Mouse (Mus musculus) heart, embryonic 11.5 days (tissue): ENCODE data around the gene Nup210. TPM values are rescaled to one million over a fixed set of nuclear protein-coding genes. Genes with fewer than 3 reads are reported as not detected.
A peak's percentile ranks its signal among the peaks of the same experiment; 100 is the strongest.

Experiments
- ATAC-seq: fragments of 200-750 bp; cut with Nextera tagmentation; replicated peaks from 2 replicates; pipeline ENCODE4 v1.8.0; 2017; ENCODE audit warnings: moderate library complexity; ENCODE audit not compliant: insufficient number of reproducible peaks, low FRiP score, low TSS enrichment
- H3K27ac ChIP-seq: fragments of 300-500 bp; sonication (generic); 2 replicates; pipeline ENCODE4 v1.5.1; 2014; ENCODE audit warnings: mild to moderate bottlenecking, low read depth, low read length
- H3K27me3 ChIP-seq: fragments of 300-500 bp; sonication (generic); 2 replicates; pipeline ENCODE4 v1.6.1; 2014; ENCODE audit warnings: mild to moderate bottlenecking, low read length, mixed read lengths; ENCODE audit not compliant: control insufficient read depth, insufficient read depth
- H3K36me3 ChIP-seq: fragments of 300-500 bp; sonication (generic); 2 replicates; pipeline ENCODE4 v1.6.1; 2014; ENCODE audit warnings: mild to moderate bottlenecking, low read length, moderate library complexity, mixed read lengths; ENCODE audit not compliant: control insufficient read depth, insufficient read depth
- H3K4me1 ChIP-seq: fragments of 300-500 bp; sonication (generic); 2 replicates; pipeline ENCODE4 v1.6.1; 2014; ENCODE audit warnings: low read length; ENCODE audit not compliant: control insufficient read depth, insufficient read depth
- H3K4me2 ChIP-seq: fragments of 300-500 bp; sonication (generic); 2 replicates; pipeline ENCODE4 v1.6.1; 2014; ENCODE audit warnings: mild to moderate bottlenecking, moderate library complexity
- H3K4me3 ChIP-seq: fragments of 300-500 bp; sonication (generic); 2 replicates; pipeline ENCODE4 v1.5.1; 2014; ENCODE audit warnings: low read depth, low read length
- H3K9ac ChIP-seq: fragments of 300-500 bp; sonication (generic); 2 replicates; pipeline ENCODE4 v1.6.1; 2014; ENCODE audit warnings: mild to moderate bottlenecking, low read depth, low read length, moderate library complexity
- H3K9me3 ChIP-seq: fragments of 300-500 bp; sonication (generic); replicated peaks from 2 replicates; pipeline ENCODE4 v1.6.1; 2016; ENCODE audit warnings: low read length; ENCODE audit not compliant: control insufficient read depth
- WGBS: fragments of 180-500 bp; shearing (Covaris S2); extraction: QIAGEN DNeasy Blood & Tissue Kit; methylation state at CpG from one replicate; pipeline ENCODE4 v1.1.7; 2014; ENCODE audit not compliant: insufficient replicate concordance; 5-methylcytosine and 5-hydroxymethylcytosine counted together
- polyA plus RNA-seq: library from polyadenylated mRNA; unstranded; fragments of >200 nt; fragmentation: Nextera tagmentation; extraction: Ambion mirVana; gene quantifications from 2 replicates; pipeline ENCODE4 v1.2.1, GENCODE M21; 2014

Nup210 gene
- polyA plus RNA-seq, 1 experiment from 2014 or later = 5.1 TPM

- WGBS = 69% methylated on average over 4 of the region's 4 CpGs
- Histone ChIP-seq H3K4me2 (no peak overlapping the region), H3K4me3 (no peak overlapping the region), H3K27ac (no peak overlapping the region), H3K27me3 (no peaks in the 10 kb centered on the region), H3K36me3 (no peaks in the 10 kb centered on the region), H3K4me1 (peaks cover 26% of the 10 kb centered on the region), H3K9ac (no peak overlapping the region), H3K9me3 (no peaks in the 10 kb centered on the region)
- ATAC-seq = no peak
Measured at GRCm38 (mm10) chr6:90999176-90999575, 117.5 kb downstream of the Nup210 start.

GRCm38 (mm10) chr6:90997025-90997424 lies 119.6 kb downstream of the Nup210 start:
- Histone ChIP-seq H3K9me3 (no peaks in the 10 kb centered on the region), H3K4me1 (peaks cover 22% of the 10 kb centered on the region), H3K4me2 (no peak overlapping the region), H3K27ac (no peak overlapping the region), H3K27me3 (no peaks in the 10 kb centered on the region), H3K4me3 (no peak overlapping the region), H3K36me3 (no peaks in the 10 kb centered on the region), H3K9ac (no peak overlapping the region)
- no peak for ATAC-seq
- WGBS = 80% methylated on average over 3 of the region's 3 CpGs

- peaks cover 16% of the 10 kb centered on the region for H3K4me1 ChIP-seq
- H3K4me2 ChIP-seq = no peak overlapping the region
- 84% methylated on average over 2 of the region's 2 CpGs for WGBS
- no peaks in the 10 kb centered on the region for H3K9me3 ChIP-seq
- ATAC-seq = no peak
- no peaks in the 10 kb centered on the region for H3K27me3 ChIP-seq
- no peak overlapping the region for H3K9ac ChIP-seq
- no peak overlapping the region for H3K27ac ChIP-seq
- no peaks in the 10 kb centered on the region for H3K36me3 ChIP-seq
- no peak overlapping the region for H3K4me3 ChIP-seq
Measured at GRCm38 (mm10) chr6:90996181-90996580, 120.4 kb downstream of the Nup210 start.

GRCm38 (mm10) chr6:90988648-90989317 lies 127.8 kb downstream of the Nup210 start, which contains the start of gene Iqsec1:
Gene Iqsec1, minus strand, starts transcription at chr6:90988685.
- Histone ChIP-seq H3K4me2 (peak within 1 kb of the TSS; percentile 92), H3K27ac (peak within 1 kb of the TSS; percentile 63), H3K4me1 (peaks cover 32% of the 10 kb centered on the region), H3K27me3 (no peaks in the 10 kb centered on the region), H3K36me3 (no peaks in the 10 kb centered on the region), H3K9me3 (0 out of 2 replicates have a peak, but pooled peaks cover 2% of the 10 kb centered on the region), H3K4me3 (peak within 1 kb of the TSS; percentile 70), H3K9ac (peak within 1 kb of the TSS; percentile 78)
- peak; percentile 89 for ATAC-seq
- under 1% methylated on average over 39 of the region's 39 CpGs for WGBS

- Histone ChIP-seq H3K27me3 (no peaks in the 10 kb centered on the region), H3K9me3 (0 out of 2 replicates have a peak, but pooled peaks cover 2% of the 10 kb centered on the region), H3K9ac (peak overlapping the region; percentile 78), H3K36me3 (no peaks in the 10 kb centered on the region), H3K4me1 (peaks cover 37% of the 10 kb centered on the region), H3K27ac (peak overlapping the region; percentile 63), H3K4me3 (peak overlapping the region; percentile 70), H3K4me2 (peak overlapping the region; percentile 92)
- peak; percentile 16; the same call in 1 of the 2 replicates for ATAC-seq
- 0% methylated on average over 23 of the region's 59 CpGs for WGBS
Measured at GRCm38 (mm10) chr6:90988299-90988625, 128.4 kb downstream of the Nup210 start.

GRCm38 (mm10) chr6:90987561-90988298 lies 128.9 kb downstream of the Nup210 start:
- Histone ChIP-seq H3K4me3 (peak overlapping the region; percentile 70), H3K4me1 (peaks cover 42% of the 10 kb centered on the region), H3K27me3 (no peaks in the 10 kb centered on the region), H3K9ac (peak overlapping the region; percentile 78), H3K4me2 (peak overlapping the region; percentile 92), H3K36me3 (no peaks in the 10 kb centered on the region), H3K9me3 (0 out of 2 replicates have a peak, but pooled peaks cover 2% of the 10 kb centered on the region), H3K27ac (peak overlapping the region; percentile 70)
- under 1% methylated on average over 66 of the region's 76 CpGs for WGBS
- no peak for ATAC-seq

- ATAC-seq = no peak
- H3K4me2 ChIP-seq = no peak overlapping the region
- no peak overlapping the region for H3K4me3 ChIP-seq
Measured at GRCm38 (mm10) chr6:90984101-90984500, 132.5 kb downstream of the Nup210 start.

GRCm38 (mm10) chr6:90974279-90974678 lies 142.3 kb downstream of the Nup210 start:
- no peaks in the 10 kb centered on the region for H3K27me3 ChIP-seq
- H3K4me2 ChIP-seq = no peak overlapping the region
- peaks cover 28% of the 10 kb centered on the region for H3K4me1 ChIP-seq
- no peak for ATAC-seq
- no peak overlapping the region for H3K9ac ChIP-seq
- no peaks in the 10 kb centered on the region for H3K9me3 ChIP-seq
- H3K27ac ChIP-seq = no peak overlapping the region
- H3K36me3 ChIP-seq = no peaks in the 10 kb centered on the region
- WGBS = 90% methylated on average over 2 of the region's 2 CpGs
- no peak overlapping the region for H3K4me3 ChIP-seq

More at GRCm38 (mm10) chr6:90984101-90984500, 132.5 kb downstream of the Nup210 start:
- Histone ChIP-seq H3K4me1 (peaks cover 52% of the 10 kb centered on the region), H3K36me3 (no peaks in the 10 kb centered on the region), H3K9ac (no peak overlapping the region), H3K27me3 (no peaks in the 10 kb centered on the region), H3K9me3 (no peaks in the 10 kb centered on the region), H3K27ac (peak overlapping the region; percentile 71)
- 16% methylated on average over 3 of the region's 3 CpGs for WGBS
